Mouse (Mus musculus) heart, adult 9 months (tissue): ENCODE measurements around the gene Xdh.

Experiments
- DNase-seq, 2 experiments: peaks; one replicate each; pipeline ENCODE4 v3.0.0; 2022; ENCODE audit warnings: low spot score in 2 of 2

Xdh gene

DNA sequence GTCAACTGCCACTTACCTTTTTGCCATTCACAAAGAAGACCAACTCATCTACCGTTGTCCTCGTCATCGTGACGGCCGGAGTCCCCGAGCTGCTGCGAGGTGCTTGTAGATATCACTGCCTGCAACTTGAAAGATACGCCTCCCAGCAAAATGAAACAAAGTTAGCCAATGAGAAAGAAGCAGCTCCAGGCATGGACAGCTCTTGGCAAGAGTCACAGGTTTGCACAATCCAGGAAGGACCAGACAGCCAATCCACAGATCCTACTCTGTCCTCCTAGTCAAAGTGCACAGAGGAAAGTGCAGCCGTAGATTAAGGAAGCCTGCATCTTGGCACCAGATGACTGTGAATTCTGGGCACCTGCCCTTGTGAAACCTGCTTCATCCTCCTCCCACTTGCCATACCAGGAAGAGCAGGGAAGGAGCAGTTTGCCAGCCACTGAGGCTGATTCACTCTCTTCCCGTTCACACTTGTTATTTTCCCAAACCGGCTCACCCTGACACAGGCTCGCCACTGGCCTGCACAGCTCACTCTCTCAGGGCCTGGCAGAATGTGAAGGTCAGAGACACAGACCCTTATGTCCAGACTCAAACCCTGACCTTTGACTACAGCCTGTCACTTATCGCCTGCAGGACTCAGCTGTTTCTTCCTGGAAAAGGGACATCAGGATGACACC, at the start of gene Xdh:
Gene Xdh (minus strand): TSS at position 135 of the 674 bp plus-strand sequence.
- DNase-seq: peak; percentile 90 to 95

DNA sequence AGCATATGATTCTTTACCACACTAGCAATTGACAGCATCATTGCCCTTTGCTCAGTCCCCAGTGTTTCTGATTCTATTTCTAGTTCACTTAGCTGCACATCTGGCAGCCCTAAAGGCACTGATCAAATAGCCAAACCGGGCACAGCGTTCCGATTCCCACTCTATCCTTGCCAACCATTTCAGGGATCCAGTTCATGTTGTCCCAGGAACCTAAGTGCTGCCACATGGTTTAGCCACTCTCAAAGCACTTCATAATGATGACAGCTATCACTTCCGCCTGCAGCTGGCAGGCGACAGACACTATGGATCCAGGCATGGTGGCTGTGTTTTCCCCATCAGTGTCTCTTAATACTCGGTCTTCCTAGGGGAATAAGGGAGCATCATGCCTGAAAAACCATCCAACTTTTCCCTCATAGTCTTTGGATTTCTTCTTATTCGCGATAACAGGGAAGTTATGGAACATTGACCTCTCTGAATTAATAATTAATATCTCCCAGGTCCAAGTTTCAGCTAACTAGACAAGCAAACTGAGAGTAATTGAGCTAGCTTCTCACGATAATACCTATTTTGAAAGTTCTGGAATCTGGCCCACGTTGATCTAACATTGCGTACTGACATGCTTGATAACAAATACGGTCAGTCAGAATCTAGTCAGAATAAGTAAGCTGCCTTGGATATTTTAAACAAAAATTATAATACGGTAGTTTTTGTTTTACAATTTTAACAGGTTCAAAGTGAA, 46.1 kb upstream of the Xdh start:
- peak in 1 of 2 experiments; percentile 39 for DNase-seq

DNA sequence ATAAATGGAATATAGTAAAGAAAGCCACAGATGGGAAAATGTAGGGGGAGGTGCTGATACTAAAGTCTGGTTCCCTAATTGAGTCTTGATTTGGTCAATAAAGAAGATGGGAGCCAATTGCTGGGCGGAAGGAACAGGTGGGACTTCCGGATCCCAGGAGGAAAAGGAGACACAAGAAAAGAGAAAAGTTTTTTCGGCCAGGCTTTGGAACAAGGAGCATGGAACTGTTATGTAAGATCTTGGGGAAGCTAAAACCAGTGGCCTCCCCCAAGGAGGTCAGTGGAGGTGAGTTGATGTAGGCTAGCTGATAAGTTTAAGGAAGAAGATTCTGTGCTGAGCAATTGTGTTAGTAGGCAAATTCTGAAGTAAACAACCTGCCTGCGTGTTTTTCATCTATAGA, 41.3 kb upstream of the Xdh start:
- peak; percentile 64 to 84 for DNase-seq

DNA sequence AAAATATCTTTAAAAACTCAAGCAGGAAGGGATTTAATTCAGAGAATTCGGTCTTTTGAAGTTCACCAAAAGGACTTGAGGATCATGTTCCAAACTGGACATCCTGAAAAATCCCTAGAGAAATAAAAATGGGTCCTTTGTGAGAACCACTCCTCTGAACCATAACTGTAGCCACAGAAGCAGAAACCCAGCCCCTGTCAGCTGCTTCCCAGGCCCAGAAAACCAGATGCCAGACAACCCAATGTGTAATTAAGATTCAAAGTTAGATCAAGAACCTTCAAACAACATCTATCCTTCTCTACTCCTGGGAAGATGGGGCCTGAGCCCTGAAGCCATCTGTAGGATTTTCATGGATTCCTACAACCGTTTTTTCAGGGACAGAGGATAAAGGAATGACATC, 36.6 kb upstream of the Xdh start:
- peak in 1 of 2 experiments; percentile 39 for DNase-seq

DNA sequence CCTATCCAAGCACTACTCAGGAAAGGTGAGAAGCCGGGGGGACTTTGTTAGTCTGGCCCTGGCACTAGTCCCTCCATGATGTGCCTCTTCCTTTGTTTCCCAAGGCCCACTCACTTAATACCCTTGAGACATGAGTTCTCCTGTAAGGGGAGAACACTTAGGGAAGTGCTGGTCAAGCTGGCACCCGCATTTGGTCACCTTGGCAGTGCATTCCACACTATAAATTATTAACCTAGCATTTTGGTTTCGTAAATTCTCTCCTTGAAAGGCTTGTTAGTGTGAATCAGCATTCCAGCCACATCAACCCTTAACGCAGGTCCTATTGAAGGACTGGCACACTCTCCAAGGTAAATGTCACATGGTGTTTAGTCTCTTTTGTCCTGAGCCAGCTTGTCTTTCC, 35.9 kb upstream of the Xdh start:
- DNase-seq: no peak

DNA sequence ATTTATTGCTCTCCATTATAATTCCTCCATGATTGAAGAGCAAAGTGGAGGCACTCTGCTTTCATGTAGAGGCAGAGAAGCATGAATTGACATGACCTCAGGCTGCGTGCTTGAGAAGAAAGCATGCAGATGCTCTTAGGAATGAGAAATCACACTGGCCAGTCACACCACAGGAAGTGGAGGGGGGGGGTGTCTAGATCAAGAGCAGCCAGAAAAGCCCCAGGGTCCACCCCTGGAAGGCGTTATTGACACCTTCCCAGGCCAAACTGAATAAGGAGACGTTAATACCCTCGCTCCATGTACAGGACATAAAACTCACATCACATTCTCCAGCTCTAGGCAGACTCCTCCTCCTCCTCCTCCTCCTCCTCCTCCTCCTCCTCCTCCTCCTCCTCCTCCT, 34.5 kb upstream of the Xdh start:
- no peak for DNase-seq

DNA sequence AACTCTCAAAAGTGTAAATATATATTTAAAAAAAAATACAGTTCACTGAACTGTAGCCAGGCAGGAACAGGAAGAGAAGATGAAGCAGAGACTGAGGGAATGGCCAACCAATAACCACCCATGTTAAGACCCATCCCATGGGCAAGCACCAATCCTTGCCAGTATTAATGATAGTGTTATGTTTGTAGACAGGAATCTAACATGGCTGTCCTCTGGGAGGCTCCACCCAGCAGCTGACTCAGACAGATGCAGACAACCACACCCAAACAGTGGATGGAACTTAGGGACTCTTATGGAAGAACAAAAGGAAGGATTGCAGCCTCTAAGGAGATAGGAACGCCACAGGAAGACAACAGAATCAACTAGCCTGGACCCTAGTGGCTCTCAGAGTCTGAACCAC, 32.9 kb upstream of the Xdh start:
- no peak for DNase-seq

DNA sequence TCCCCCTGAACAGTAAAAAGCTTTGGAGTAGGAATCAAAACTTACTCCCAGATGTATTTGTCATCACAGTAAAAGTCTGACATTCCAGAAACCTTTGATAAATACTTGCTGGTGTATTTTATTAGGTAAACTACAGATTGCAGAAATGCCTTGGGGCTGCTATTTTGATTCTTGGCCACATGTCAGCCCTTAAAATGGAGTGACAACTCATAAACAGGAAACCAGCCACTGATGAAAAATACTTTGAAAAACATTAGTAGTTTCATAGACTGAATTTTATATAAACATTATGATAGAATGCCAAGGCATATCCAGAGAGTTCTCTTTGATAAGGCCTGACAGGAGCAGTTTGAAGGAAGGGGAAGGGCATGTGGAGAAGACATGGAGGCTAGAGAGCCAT, 26.1 kb upstream of the Xdh start:
- no peak for DNase-seq

DNA sequence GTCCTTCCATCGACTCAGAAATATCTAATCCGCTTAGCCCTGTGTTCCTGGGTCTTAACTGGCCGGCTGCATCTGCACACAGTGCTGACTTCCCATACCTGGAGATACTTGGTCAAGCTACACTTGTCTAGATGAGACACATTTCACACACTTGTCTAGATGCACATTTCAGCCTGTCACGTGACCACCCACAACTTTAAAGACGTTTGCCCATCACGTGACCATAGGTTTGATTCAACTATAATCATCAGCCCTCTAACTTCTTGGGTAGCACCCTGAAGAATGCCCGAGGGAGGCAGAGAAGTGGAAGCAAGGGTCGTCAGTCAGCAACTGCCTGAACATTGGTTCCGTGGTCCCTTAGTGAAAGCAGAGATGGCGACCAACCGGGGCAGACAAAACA, 22.7 kb upstream of the Xdh start:
- DNase-seq: no peak

DNA sequence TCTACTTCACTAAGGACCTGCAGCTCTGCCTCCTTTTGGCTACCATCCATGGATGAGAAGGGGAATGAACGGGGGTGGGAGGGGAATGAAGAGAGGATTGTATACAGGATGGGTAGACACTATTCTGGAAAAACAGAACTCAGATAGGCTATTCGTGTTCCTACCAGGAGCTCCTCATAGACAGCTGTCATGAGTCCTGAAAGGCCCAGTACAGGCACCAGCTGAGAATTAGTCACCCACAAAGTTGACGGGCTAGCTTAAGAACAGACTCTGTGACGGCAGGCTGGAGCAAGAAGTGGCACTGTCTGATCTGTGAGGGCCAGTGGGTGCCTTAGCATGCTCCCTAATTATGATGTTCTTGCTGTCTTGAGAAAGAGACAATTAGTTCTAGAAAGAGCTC, 21.3 kb upstream of the Xdh start:
- DNase-seq: no peak

DNA sequence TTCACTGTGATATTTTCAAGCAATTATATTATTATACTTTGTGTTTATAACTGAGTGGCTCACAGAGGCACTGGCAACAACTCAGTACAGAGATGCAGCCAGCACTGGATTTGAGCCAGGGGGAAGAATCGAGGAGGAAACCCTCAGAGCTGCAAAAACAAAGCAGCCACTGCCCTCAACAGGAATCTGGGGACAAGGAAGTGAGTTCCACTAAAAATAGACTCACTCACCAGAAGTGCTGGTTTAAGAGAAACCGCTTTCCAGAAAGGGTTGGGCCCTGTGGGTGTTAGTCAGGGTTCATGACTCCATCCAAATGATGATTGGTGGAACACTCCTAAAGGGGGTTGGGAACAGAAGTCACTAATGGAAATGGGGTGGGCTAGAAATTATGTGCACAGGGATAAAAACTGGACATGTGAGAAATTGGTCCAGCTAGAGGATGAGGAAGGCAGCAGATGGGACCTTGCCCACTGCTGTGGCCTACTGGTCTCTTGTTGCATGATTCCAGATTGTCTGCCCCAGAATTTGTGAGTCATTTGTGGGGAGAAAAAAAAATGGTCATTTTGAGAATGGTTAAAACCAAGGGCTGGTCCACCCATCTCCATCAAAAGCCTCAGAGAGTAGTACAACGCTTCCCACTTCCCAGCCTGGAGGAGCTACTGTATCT, 20.5 kb upstream of the Xdh start:
- peak; percentile 89 to 95 for DNase-seq

DNA sequence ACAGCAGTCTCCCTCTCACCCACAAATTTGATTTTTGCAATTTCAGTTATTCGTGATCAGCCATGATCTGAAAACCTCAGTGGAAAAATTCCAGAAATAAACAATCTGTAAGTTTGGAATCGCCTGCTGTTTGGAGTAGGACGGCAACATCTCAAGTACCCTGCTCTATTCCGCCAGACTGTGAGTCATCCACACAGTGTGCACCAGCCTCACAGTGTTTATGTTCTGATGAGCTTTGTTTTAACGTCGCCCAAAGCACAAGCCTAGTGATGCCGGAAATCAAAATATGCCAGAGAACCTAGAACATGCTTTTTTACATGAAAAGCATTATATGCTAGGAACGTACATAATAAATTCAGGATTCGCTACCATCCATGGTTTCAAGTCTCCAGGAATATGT, 14.9 kb upstream of the Xdh start:
- no peak for DNase-seq

DNA sequence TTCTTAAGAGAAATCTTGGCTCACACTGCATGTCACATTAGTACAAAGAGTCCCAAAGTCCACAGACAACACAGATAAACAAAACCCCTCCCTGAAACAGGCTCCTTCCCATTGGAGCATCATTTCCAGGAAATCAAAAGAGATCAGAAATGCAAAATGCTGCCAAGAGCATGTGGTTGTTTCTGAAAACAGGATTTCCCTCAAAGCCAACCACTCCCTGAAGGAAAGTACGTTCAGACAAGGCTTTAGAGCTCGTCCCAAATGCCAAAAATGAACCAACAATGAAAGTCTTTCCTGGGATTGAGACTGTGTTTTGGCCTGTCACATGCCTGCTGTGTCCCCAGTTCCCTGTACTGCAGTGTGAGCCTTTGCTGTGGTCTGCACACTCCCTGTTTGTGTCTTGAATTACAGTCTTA, 12.6 kb upstream of the Xdh start:
- DNase-seq: peak; percentile 89 to 94

DNA sequence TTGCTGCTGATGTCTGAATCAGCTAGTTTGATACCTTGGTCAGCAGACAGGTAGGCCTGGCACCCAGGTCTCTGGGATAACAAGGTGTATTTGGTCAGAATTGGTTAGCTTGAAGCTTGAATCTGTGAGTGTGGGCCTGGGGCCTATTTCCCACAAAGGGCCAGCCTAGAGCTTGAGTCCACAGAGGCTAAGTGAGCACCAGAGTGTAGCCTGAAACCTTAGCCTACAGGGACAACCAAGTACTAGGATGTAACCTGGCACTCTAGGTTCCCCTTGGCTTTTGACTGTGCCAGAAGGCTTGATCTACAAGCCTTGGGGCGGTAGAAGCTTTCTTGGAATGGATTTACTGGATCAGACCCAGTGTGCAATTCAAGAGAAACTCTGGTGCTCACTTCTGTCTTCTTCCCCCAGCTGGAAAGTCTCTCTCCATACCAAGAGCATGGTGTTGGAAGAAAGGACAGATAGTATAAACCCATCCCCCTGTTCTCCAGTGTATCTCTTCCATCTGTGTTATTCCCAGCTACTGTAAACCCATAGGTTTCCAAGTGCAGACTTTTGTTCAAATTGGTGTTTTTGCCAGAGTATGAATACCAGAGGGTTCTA, 11.9 kb upstream of the Xdh start:
- DNase-seq: peak in 1 of 2 experiments; percentile 36

DNA sequence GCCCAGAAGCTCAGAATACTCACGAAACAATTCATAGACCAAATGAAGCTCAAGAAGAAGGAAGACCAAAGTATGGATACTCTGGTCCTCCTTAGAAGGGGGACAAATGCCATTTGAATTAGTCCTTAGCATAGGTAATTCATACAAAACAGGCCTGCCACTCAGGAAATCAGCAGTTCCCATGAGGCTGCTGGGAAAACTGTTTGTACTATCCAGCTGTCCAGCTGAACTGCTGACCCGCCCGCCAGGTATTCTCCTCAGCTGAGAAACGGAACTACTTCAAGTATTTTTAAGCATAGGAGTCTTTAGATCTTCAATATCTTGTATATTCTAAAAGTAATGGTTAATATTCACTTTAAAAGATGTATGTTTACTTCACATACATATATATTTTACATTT, 10.7 kb upstream of the Xdh start:
- DNase-seq: peak in 1 of 2 experiments; percentile 49

DNA sequence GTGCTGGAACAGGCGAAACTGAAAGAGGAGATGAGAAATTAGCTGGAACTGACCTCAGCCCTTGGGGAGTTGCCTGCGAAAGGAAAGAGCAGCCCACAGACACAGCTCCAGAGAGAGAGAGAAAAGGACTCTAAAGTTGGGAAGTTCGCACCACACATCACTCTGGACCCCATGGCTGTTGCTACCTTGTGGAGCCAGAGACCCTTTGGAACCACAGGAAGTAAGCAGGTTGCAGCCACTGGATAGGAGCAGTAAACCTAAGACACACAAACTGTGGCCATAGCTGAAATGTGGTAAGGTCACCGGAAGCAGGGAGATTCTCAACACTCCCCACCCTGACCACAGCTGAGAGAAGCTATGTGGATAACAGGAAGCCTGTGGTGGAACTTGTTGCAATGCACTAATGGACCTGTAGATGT, 2.1 kb upstream of the Xdh start:
- peak; percentile 47 to 65 for DNase-seq

DNA sequence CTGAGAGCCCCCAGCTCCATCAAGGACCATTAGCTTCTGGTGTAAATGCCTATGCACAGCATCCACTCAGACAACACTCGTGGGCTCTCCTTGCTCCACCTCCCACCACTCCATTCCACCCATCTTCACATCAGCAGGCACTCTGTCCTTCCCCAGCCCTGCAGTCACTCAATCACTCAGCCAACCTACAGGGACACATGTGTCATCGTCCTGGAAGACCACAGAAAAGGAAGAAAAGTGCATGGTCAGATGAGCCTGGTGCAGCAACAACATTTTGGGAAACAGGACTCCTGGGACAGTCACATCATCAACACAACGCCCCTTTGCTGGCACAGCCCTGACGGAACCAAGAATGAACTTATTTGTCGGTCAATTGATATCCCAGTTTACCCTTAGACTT, 974 bp upstream of the Xdh start:
- DNase-seq: no peak

DNA sequence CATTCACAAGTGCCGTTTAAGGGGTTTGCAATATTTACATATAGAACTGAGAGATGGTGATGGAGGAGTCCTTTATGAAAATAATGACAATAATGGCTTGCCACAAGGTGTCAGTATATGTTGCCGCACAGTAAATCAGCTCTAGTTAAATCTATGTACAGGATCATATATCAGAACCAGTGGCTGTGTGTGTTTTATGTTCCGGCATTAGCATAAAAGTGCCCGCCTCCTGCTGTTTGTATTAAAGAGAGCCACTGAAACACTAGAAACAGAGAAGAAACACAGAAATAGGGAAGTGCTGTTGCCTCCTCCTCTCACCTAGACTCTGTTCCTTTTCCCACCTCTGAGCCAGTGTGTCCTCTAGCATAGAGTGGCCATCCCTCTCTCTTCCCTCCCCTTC, 498 bp downstream of the Xdh start:
- DNase-seq: peak; percentile 31 to 52

DNA sequence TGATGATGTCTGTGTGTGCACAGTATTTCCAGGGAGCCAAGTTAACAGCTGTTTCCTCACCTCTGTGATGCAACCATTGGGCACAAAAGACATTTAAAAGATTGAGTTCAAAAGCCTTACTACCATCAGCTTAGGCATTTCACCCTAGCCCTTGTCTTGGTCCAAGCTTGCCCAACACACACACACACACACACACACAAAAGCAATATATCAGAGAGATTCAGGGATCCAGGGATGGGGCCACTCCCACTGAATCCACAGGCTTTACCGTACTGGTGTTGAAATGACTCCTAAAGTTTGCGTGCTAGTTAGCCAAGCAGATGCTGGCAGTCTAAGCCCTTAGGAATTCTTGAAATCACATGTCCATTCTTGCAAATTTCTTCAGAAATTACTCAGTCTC, 1.2 kb downstream of the Xdh start:
- DNase-seq: no peak

DNA sequence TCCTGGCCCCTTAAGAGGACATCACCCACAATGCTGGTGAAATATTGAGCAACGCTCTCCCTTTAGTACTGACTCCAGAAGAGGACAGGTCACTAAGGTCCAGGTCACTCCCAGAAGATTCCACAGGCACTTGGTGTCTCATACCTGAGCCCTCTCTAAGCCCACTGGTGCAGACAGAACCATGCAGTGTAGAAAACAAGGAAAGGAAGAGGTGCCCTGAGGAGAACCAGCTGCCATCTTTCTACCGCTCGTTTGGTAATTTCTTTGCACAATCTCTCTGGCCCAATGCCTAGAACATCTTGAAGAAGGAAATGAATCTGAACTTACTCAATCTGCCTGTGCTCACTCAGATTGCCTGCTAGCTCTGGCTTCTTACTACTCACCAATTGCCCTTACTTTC, 2.0 kb downstream of the Xdh start:
- DNase-seq: peak; percentile 75 to 86

DNA sequence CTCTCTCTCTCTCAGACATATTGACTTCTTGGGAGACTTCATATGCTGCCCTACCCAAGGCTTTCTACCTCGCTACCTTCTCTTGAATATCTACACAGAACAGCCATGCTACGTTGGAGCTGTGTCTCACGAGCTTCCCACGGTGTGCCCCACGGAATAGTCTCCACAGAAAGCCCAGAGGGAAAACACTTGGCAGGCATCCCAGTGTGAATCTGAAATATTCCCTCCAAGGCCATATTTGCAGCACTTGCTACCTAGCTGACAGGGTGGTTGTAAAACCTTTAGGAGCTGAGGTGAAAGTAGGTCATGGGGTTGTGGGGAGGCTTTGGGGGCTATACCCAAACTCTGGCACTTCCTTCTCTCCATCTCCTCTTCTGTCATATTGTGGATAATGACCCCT, 3.1 kb downstream of the Xdh start:
- no peak for DNase-seq

DNA sequence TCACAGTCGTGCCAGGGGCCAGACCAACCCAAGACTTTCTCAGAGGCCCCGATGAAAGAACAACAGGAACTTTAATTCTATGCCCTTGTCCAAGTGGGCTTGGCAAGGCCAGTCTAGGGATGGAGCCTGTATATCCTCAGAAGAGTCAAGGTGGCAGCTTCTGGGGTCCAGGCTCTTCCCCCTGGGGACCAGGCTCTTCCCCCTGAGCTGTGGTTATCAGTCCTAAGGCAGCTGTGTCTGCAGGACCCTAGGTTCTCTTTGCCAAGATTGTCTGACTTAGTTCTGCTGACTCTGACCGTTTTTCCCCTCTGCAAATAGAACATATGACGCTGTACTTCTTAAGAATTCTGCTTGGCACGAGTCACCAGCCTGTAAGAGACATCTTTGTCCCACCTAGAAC, 5.3 kb downstream of the Xdh start:
- no peak for DNase-seq
